Mouse (Mus musculus): Measurements from ENCODE around the gene Tbc1d25. TPM values are rescaled to one million over a fixed set of nuclear protein-coding genes. Genes with fewer than 3 reads are reported as not detected.

Gene Tbc1d25
- polyA plus RNA-seq, 1 experiment from 2014 or later = 16.4 TPM

DNA sequence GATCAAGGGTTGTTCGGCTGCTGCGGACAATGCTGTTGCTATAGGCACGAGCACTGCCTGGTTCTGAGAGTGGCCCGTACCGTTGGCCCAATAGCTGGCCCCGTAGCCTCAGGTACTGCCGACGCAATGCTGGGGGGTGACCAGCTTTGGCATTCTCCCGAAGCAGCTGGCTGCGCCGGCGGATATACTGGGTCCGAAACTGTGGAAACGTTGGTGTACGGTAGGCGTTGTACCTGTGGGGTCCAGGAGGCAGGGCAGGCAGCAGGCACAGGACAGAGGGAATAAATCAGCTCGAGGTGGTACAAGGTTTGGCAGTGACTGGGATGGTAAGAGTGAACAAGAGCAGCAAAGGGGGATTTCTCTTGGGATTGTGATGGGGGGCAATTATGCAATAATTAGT, 44.6 kb downstream of the Tbc1d25 start:
- Histone ChIP-seq H3K4me2 (replicated peaks) (peak overlapping the region; percentile 53), H3K4me3 (peak overlapping the region; percentile 53; the same call in 1 of the 2 replicates), H3K27ac (no peak overlapping the region; the same call in 1 of the 2 replicates), H3K27me3 (no peaks in the 10 kb centered on the region), H3K36me3 (peaks cover 14% of the 10 kb centered on the region), H3K9me3 (replicated peaks) (no peaks in the 10 kb centered on the region), H3K9ac (no peak overlapping the region), H3K4me1 (peaks cover 3% of the 10 kb centered on the region; the same call in 1 of the 2 replicates)
- ATAC-seq (ENCODE audit: low FRiP score) = peak; percentile 15; the same call in 1 of the 2 replicates
- WGBS = 93% methylated on average over 17 of the region's 17 CpGs

DNA sequence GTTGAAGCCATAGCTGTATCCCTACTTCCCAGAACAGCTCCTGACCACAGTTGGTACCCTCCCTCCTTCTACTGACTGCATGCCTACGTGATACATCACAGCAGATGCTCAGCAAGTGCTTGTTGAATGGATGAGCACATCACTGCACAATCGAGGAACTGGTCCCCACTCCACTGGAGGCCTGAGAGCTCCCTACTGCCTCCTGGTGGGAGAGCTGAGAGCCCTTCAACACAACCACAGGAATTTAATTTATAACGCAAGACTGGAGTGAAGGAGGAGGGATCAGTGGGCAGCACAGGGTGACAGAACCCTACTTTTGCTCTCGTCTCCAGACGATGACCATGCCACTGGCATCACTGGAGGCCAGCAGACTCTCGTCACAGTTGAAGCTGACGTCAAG, 50.7 kb downstream of the Tbc1d25 start:
- no peak overlapping the region for H3K4me2 ChIP-seq (replicated peaks)
- no peak for ATAC-seq (ENCODE audit: low FRiP score)
- no peaks in the 10 kb centered on the region; the same call in 1 of the 2 replicates for H3K9me3 ChIP-seq (replicated peaks)
- H3K36me3 ChIP-seq = peaks cover 26% of the 10 kb centered on the region
- H3K9ac ChIP-seq = no peak overlapping the region
- 81% methylated on average over 7 of the region's 7 CpGs for WGBS
- H3K27me3 ChIP-seq = no peaks in the 10 kb centered on the region
- no peak overlapping the region for H3K4me3 ChIP-seq
- no peaks in the 10 kb centered on the region for H3K4me1 ChIP-seq
- no peak overlapping the region for H3K27ac ChIP-seq

DNA sequence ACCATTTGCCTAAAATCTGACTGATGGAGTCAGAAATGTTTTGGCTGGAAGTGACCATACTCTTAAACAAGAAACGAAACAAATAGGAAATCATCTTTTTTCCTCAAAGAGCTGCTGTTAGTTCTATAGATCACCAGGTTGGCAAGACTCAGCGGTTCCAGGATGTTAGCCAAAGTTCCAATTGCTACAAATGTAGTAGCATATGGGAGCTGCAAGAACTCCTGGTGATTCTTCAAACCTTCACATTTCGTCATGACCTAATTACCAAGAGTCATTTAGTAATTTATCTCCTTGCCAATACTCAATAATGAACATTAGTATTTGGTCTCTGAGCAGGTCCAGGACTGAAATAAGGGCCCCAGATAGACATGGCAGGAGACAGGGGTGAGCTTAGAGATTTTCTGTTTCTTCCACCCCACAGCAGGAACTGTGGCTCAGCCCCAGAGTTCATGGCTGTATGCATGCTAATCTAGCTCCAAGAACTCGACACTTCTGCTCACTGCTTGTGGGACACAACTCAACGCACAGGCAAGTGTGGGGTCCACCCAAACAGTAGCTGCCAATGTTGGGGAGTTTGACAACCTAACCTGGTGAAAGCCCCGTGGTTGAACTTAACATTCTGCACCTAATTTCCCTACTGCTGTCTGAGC, 52.0 kb downstream of the Tbc1d25 start:
- Histone ChIP-seq H3K9ac (no peak overlapping the region), H3K4me3 (no peak overlapping the region), H3K27me3 (no peaks in the 10 kb centered on the region), H3K4me1 (no peaks in the 10 kb centered on the region), H3K36me3 (peaks cover 22% of the 10 kb centered on the region), H3K27ac (no peak overlapping the region), H3K4me2 (replicated peaks) (no peak overlapping the region), H3K9me3 (replicated peaks) (no peaks in the 10 kb centered on the region; the same call in 1 of the 2 replicates)
- WGBS = 85% methylated on average over 6 of the region's 6 CpGs
- ATAC-seq (ENCODE audit: low FRiP score) = no peak

DNA sequence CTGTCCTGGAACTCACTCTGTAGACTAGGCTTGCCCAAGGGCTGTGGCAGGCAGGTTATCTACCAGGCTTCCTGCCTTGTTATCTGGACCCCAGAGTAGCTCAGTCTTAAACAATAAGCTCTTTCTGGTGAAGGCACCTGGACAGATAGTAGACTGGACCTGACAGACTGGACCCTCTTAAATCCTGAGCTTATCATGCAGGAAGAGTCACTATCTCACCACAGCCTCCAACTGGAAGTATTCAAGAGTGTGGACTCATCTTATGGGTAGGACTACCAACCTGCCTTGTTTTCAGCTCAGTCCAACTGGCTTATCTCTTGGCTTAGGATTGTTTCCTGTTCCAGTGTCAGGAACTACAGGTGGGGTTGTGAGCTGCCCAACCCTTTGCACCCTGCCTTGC, 58.7 kb downstream of the Tbc1d25 start:
- ATAC-seq (ENCODE audit: low FRiP score) = no peak
- H3K4me2 ChIP-seq (replicated peaks) = no peak overlapping the region
- H3K9me3 ChIP-seq (replicated peaks) = no peaks in the 10 kb centered on the region
- H3K4me1 ChIP-seq = no peaks in the 10 kb centered on the region
- H3K36me3 ChIP-seq = no peaks in the 10 kb centered on the region
- no peak overlapping the region for H3K4me3 ChIP-seq
- H3K27me3 ChIP-seq = no peaks in the 10 kb centered on the region
- H3K27ac ChIP-seq = no peak overlapping the region
- H3K9ac ChIP-seq = no peak overlapping the region

DNA sequence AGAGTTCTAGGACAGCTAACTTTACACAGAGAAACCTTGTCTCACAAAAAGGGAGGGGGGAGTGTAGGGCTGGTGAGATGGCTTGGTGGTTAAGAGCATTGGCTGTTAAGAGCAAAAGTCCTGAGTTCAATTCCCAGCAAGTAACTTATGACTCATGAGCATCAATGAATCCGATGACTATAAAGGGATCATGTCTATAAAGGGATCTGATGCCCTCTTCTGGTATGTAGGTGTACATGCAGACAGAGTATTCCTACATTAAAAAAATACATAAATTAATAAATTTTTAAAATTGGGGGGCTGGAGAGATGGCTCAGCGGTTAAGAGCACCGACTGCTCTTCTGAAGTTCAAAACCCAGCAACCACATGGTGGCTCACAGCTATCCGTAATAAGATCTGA, 60.7 kb downstream of the Tbc1d25 start:
- H3K9me3 ChIP-seq (replicated peaks) = no peaks in the 10 kb centered on the region
- no peak overlapping the region for H3K9ac ChIP-seq
- H3K27ac ChIP-seq = no peak overlapping the region
- H3K27me3 ChIP-seq = no peaks in the 10 kb centered on the region
- WGBS = 77% methylated on average over 4 of the region's 4 CpGs
- H3K36me3 ChIP-seq = no peaks in the 10 kb centered on the region
- H3K4me1 ChIP-seq = no peaks in the 10 kb centered on the region
- H3K4me2 ChIP-seq (replicated peaks) = no peak overlapping the region
- no peak for ATAC-seq (ENCODE audit: low FRiP score)
- H3K4me3 ChIP-seq = no peak overlapping the region

DNA sequence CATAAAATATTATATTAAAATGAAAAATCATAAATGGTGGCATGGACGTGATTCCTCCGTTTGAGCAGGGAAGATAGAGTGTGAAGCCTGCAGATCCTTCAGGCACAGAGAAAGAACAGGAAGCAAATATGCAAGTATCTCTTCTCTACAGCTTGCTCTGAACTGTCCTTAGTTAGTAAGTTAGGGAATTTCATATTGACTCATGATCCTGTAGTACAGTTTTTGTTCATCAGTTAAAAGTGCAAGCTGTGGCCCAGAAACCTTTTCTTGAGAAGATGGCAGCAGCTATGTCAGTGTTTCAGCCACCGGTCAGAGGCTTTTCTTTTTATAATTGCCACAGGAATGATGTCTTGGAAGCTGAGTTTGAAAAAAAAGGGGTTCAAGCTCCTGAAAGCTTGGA, 71.0 kb downstream of the Tbc1d25 start:
- 89% methylated on average over 3 of the region's 3 CpGs for WGBS
- ATAC-seq (ENCODE audit: low FRiP score) = no peak
- no peak overlapping the region for H3K4me2 ChIP-seq (replicated peaks)

More for the DNA sequence above, 71.0 kb downstream of the Tbc1d25 start:
- no peaks in the 10 kb centered on the region for H3K27me3 ChIP-seq
- H3K4me3 ChIP-seq = no peak overlapping the region
- no peaks in the 10 kb centered on the region for H3K9me3 ChIP-seq (replicated peaks)
- H3K4me1 ChIP-seq = 0 out of 2 replicates have a peak, but pooled peaks cover 4% of the 10 kb centered on the region
- no peak overlapping the region for H3K27ac ChIP-seq
- no peak overlapping the region for H3K9ac ChIP-seq
- no peaks in the 10 kb centered on the region for H3K36me3 ChIP-seq

Other genes starting within 250 kb of the Tbc1d25 start
- gene Eras, start 247.6 kb downstream of the Tbc1d25 start, polyA plus RNA-seq (2016; fragmentation: Nextera tagmentation; extraction: Ambion mirVana) = not detected in 2 replicates
- 68.2 and 68.5 TPM in 2 replicates for gene Hdac6, start 228.3 kb downstream of the Tbc1d25 start, polyA plus RNA-seq (2016; fragmentation: Nextera tagmentation; extraction: Ambion mirVana)
- 0.98 and 1.5 TPM in 2 replicates for gene Gata1, start 198.1 kb downstream of the Tbc1d25 start, polyA plus RNA-seq (2016; fragmentation: Nextera tagmentation; extraction: Ambion mirVana)
- not detected in 2 replicates for gene Glod5, start 157.7 kb downstream of the Tbc1d25 start, polyA plus RNA-seq (2016; fragmentation: Nextera tagmentation; extraction: Ambion mirVana)
- gene Suv39h1, start 101.4 kb downstream of the Tbc1d25 start, polyA plus RNA-seq (2016; fragmentation: Nextera tagmentation; extraction: Ambion mirVana) = 58.6 and 60.2 TPM in 2 replicates
- gene Was, start 85.7 kb downstream of the Tbc1d25 start, polyA plus RNA-seq (2016; fragmentation: Nextera tagmentation; extraction: Ambion mirVana) = 0.21 TPM in 1 of 2 replicates, not detected in the other
- gene Wdr13, start 43.3 kb downstream of the Tbc1d25 start, polyA plus RNA-seq (2016; fragmentation: Nextera tagmentation; extraction: Ambion mirVana) = 40.5 and 42.6 TPM in 2 replicates
- 401 and 433 TPM in 2 replicates for gene Rbm3, start 30.3 kb downstream of the Tbc1d25 start, polyA plus RNA-seq (2016; fragmentation: Nextera tagmentation; extraction: Ambion mirVana)
- 30.7 and 32.3 TPM in 2 replicates for gene Ebp, start 17.3 kb upstream of the Tbc1d25 start, polyA plus RNA-seq (2016; fragmentation: Nextera tagmentation; extraction: Ambion mirVana)
- gene Porcn, start 30.3 kb upstream of the Tbc1d25 start, polyA plus RNA-seq (2016; fragmentation: Nextera tagmentation; extraction: Ambion mirVana) = 28.2 and 31.7 TPM in 2 replicates
- gene Ftsj1, start 76.2 kb upstream of the Tbc1d25 start, polyA plus RNA-seq (2016; fragmentation: Nextera tagmentation; extraction: Ambion mirVana) = 43.1 and 43.5 TPM in 2 replicates
- 5.5 and 6.1 TPM in 2 replicates for gene Slc38a5, start 95.0 kb upstream of the Tbc1d25 start, polyA plus RNA-seq (2016; fragmentation: Nextera tagmentation; extraction: Ambion mirVana)
- not detected in 2 replicates for gene Ssxb10, start 151.2 kb upstream of the Tbc1d25 start, polyA plus RNA-seq (2016; fragmentation: Nextera tagmentation; extraction: Ambion mirVana)
- gene Ssxb9, start 190.8 kb upstream of the Tbc1d25 start, polyA plus RNA-seq (2016; fragmentation: Nextera tagmentation; extraction: Ambion mirVana) = not detected in 2 replicates
- not detected in 2 replicates for gene Ssxb1, start 237.1 kb upstream of the Tbc1d25 start, polyA plus RNA-seq (2016; fragmentation: Nextera tagmentation; extraction: Ambion mirVana)

Data from hindbrain, embryonic 12.5 days (tissue).